Mouse (Mus musculus) embryonic fibroblast, embryonic 13.5 days (primary cell): ENCODE measurements around the gene Olfr806.

ENCODE experiments used
- CTCF ChIP-seq: IDR thresholded peaks from 2 replicates; pipeline ENCODE4 v1.5.1; 2011; ENCODE audit warnings: mild to moderate bottlenecking, control low read depth, low read length, moderate library complexity, borderline replicate concordance; ENCODE audit not compliant: insufficient read depth
- POLR2A ChIP-seq: IDR thresholded peaks from 2 replicates; pipeline ENCODE4 v1.6.1; 2011; ENCODE audit warnings: low read depth, mild to moderate bottlenecking, control low read depth, low read length, moderate library complexity

DNA sequence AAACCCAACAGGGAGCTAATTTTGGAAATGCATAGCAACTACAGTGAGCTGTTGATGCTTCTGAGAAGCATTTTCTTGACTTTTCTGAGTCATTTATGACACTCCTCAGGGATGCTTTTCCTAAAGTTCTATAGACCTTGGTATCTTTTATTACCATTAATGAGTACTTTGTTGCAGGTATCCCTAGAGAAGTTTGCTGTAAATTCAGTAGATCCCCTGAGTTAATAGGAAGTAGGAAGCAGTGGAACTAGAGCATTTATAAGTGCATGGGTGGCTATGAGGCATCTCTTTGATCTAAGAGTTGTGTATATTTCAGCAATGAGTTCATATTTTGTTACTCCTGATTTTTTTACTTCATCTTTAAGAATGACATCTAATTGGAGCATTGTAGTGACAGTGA is 38.8 kb downstream of the Olfr806 start, which contains the start of gene Olfr804:
- TF ChIP-seq CTCF (no peak), POLR2A (no peak)
